Mouse (Mus musculus) stomach, embryonic 15.5 days (tissue): Measurements from ENCODE around the gene Atrip. TPM values are rescaled to one million over a fixed set of nuclear protein-coding genes. Genes with fewer than 3 reads are reported as not detected.
A peak's percentile ranks its signal among the peaks of the same experiment; 100 is the strongest.

ENCODE experiments used
- ATAC-seq: fragments of 200-750 bp; cut with Nextera tagmentation; 2 replicates; pipeline ENCODE4 v1.8.0; 2017; ENCODE audit warnings: low read depth, moderate number of reproducible peaks, moderate TSS enrichment; ENCODE audit not compliant: insufficient read depth, low FRiP score
- H3K27ac ChIP-seq: fragments of 300-500 bp; sonication (generic); 2 replicates; pipeline ENCODE4 v1.5.1; 2015; ENCODE audit warnings: mild to moderate bottlenecking, inconsistent platforms
- H3K27me3 ChIP-seq: fragments of 300-500 bp; sonication (generic); replicated peaks from 2 replicates; pipeline ENCODE4 v1.6.1; 2015; ENCODE audit warnings: inconsistent platforms
- H3K36me3 ChIP-seq: fragments of 300-500 bp; sonication (generic); 2 replicates; pipeline ENCODE4 v1.6.1; 2015; ENCODE audit warnings: inconsistent platforms
- H3K4me1 ChIP-seq: fragments of 300-500 bp; sonication (generic); 2 replicates; pipeline ENCODE4 v1.6.1; 2015; ENCODE audit warnings: inconsistent platforms
- H3K4me2 ChIP-seq: fragments of 300-500 bp; sonication (generic); 2 replicates; pipeline ENCODE4 v1.6.1; 2015; ENCODE audit warnings: mild to moderate bottlenecking, inconsistent platforms
- H3K4me3 ChIP-seq: fragments of 300-500 bp; sonication (generic); replicated peaks from 2 replicates; pipeline ENCODE4 v1.5.1; 2015; ENCODE audit warnings: inconsistent platforms
- H3K9ac ChIP-seq: fragments of 300-500 bp; sonication (generic); 2 replicates; pipeline ENCODE4 v1.6.1; 2015; ENCODE audit warnings: inconsistent platforms
- H3K9me3 ChIP-seq: fragments of 300-500 bp; sonication (generic); 2 replicates; pipeline ENCODE4 v1.6.1; 2016; ENCODE audit warnings: inconsistent platforms
- WGBS: fragments of 180-500 bp; shearing (Covaris S2); methylation state at CpG from one replicate; pipeline ENCODE4 v1.1.7; 2015; 5-methylcytosine and 5-hydroxymethylcytosine counted together
- polyA plus RNA-seq: library from polyadenylated mRNA; unstranded; fragments of >200 nt; fragmentation: Nextera tagmentation; extraction: Ambion mirVana; gene quantifications from 2 replicates; pipeline ENCODE4 v1.2.1, GENCODE M21; 2015

Gene Atrip
- polyA plus RNA-seq, 1 experiment from 2014 or later: 24.7 TPM

GRCm38 (mm10) chr9:109028421-109028820 lies 45.5 kb downstream of the Atrip start:
- WGBS: 88% methylated on average over 3 of the region's 3 CpGs
- H3K4me1 ChIP-seq: no peaks in the 10 kb centered on the region
- H3K4me3 ChIP-seq: no peak overlapping the region
- H3K27ac ChIP-seq: no peak overlapping the region
- H3K27me3 ChIP-seq: no peaks in the 10 kb centered on the region
- no peaks in the 10 kb centered on the region for H3K9me3 ChIP-seq
- no peak overlapping the region for H3K9ac ChIP-seq
- no peak overlapping the region for H3K4me2 ChIP-seq
- ATAC-seq: no peak
- H3K36me3 ChIP-seq: no peaks in the 10 kb centered on the region

- no peak overlapping the region for H3K27ac ChIP-seq
- no peak for ATAC-seq
These were observed 46.4 kb downstream of the Atrip start for GRCm38 (mm10) chr9:109027521-109027920.

GRCm38 (mm10) chr9:109022866-109023685 lies 50.8 kb downstream of the Atrip start:
- WGBS: 86% methylated on average over 17 of the region's 17 CpGs
- H3K9ac ChIP-seq: no peak overlapping the region
- no peaks in the 10 kb centered on the region for H3K27me3 ChIP-seq
- ATAC-seq: no peak
- H3K4me1 ChIP-seq: no peaks in the 10 kb centered on the region
- no peaks in the 10 kb centered on the region for H3K36me3 ChIP-seq
- H3K9me3 ChIP-seq: no peaks in the 10 kb centered on the region
- no peak overlapping the region for H3K4me2 ChIP-seq
- no peak overlapping the region for H3K4me3 ChIP-seq
- H3K27ac ChIP-seq: no peak overlapping the region

More at GRCm38 (mm10) chr9:109027521-109027920, 46.4 kb downstream of the Atrip start:
- Histone ChIP-seq H3K4me3 (no peak overlapping the region), H3K9me3 (no peaks in the 10 kb centered on the region), H3K9ac (no peak overlapping the region), H3K4me1 (no peaks in the 10 kb centered on the region), H3K36me3 (no peaks in the 10 kb centered on the region), H3K4me2 (no peak overlapping the region), H3K27me3 (no peaks in the 10 kb centered on the region)
- 68% methylated on average over 8 of the region's 8 CpGs for WGBS

- Histone ChIP-seq H3K4me2 (no peak overlapping the region), H3K9ac (no peak overlapping the region), H3K36me3 (no peaks in the 10 kb centered on the region), H3K9me3 (no peaks in the 10 kb centered on the region), H3K4me3 (no peak overlapping the region), H3K27ac (no peak overlapping the region), H3K27me3 (no peaks in the 10 kb centered on the region), H3K4me1 (no peaks in the 10 kb centered on the region)
- no peak for ATAC-seq
- WGBS: 73% methylated on average over 4 of the region's 4 CpGs
These were observed 52.5 kb downstream of the Atrip start for GRCm38 (mm10) chr9:109021428-109021827.

GRCm38 (mm10) chr9:109016973-109017604 lies 56.8 kb downstream of the Atrip start:
- H3K36me3 ChIP-seq: no peaks in the 10 kb centered on the region
- no peak overlapping the region for H3K4me3 ChIP-seq
- no peak overlapping the region for H3K4me2 ChIP-seq
- peak; percentile 66; the same call in 1 of the 2 replicates for ATAC-seq
- no peak overlapping the region for H3K9ac ChIP-seq
- no peaks in the 10 kb centered on the region for H3K9me3 ChIP-seq
- H3K4me1 ChIP-seq: 0 out of 2 replicates have a peak, but pooled peaks cover 7% of the 10 kb centered on the region
- WGBS: 51% methylated on average over 11 of the region's 11 CpGs
- no peaks in the 10 kb centered on the region for H3K27me3 ChIP-seq
- H3K27ac ChIP-seq: no peak overlapping the region

GRCm38 (mm10) chr9:109015397-109015796 lies 58.5 kb downstream of the Atrip start:
- no peaks in the 10 kb centered on the region for H3K9me3 ChIP-seq
- H3K4me1 ChIP-seq: 0 out of 2 replicates have a peak, but pooled peaks cover 7% of the 10 kb centered on the region
- no peak overlapping the region for H3K4me3 ChIP-seq
- 36% methylated on average over 8 of the region's 8 CpGs for WGBS
- H3K36me3 ChIP-seq: no peaks in the 10 kb centered on the region
- H3K4me2 ChIP-seq: no peak overlapping the region
- ATAC-seq: peak; percentile 71; the same call in 1 of the 2 replicates
- no peak overlapping the region for H3K27ac ChIP-seq
- H3K9ac ChIP-seq: no peak overlapping the region
- no peaks in the 10 kb centered on the region for H3K27me3 ChIP-seq

GRCm38 (mm10) chr9:109010316-109010690 lies 63.6 kb downstream of the Atrip start:
- no peak overlapping the region for H3K9ac ChIP-seq
- H3K36me3 ChIP-seq: no peaks in the 10 kb centered on the region
- no peak overlapping the region for H3K4me2 ChIP-seq
- ATAC-seq: no peak
- 0 out of 2 replicates have a peak, but pooled peaks cover 10% of the 10 kb centered on the region for H3K4me1 ChIP-seq
- H3K27ac ChIP-seq: no peak overlapping the region
- H3K4me3 ChIP-seq: no peak overlapping the region
- H3K27me3 ChIP-seq: no peaks in the 10 kb centered on the region
- 76% methylated on average over 14 of the region's 14 CpGs for WGBS
- no peaks in the 10 kb centered on the region for H3K9me3 ChIP-seq

GRCm38 (mm10) chr9:109009636-109010315 lies 64.1 kb downstream of the Atrip start:
- no peak; the same call in 1 of the 2 replicates for ATAC-seq
- Histone ChIP-seq H3K9me3 (no peaks in the 10 kb centered on the region), H3K27me3 (no peaks in the 10 kb centered on the region), H3K4me3 (no peak overlapping the region), H3K27ac (no peak overlapping the region), H3K4me2 (no peak overlapping the region), H3K4me1 (0 out of 2 replicates have a peak, but pooled peaks cover 7% of the 10 kb centered on the region), H3K36me3 (no peaks in the 10 kb centered on the region), H3K9ac (no peak overlapping the region)
- 39% methylated on average over 17 of the region's 17 CpGs for WGBS

- WGBS: 58% methylated on average over 10 of the region's 10 CpGs
- no peaks in the 10 kb centered on the region for H3K9me3 ChIP-seq
- no peak overlapping the region for H3K27ac ChIP-seq
- no peaks in the 10 kb centered on the region for H3K36me3 ChIP-seq
- no peak overlapping the region for H3K9ac ChIP-seq
- 0 out of 2 replicates have a peak, but pooled peaks cover 7% of the 10 kb centered on the region for H3K4me1 ChIP-seq
- no peaks in the 10 kb centered on the region for H3K27me3 ChIP-seq
- ATAC-seq: no peak
- H3K4me2 ChIP-seq: no peak overlapping the region
- no peak overlapping the region for H3K4me3 ChIP-seq
These were observed 64.8 kb downstream of the Atrip start for GRCm38 (mm10) chr9:109008994-109009635.

- H3K9me3 ChIP-seq: no peaks in the 10 kb centered on the region
- WGBS: 80% methylated on average over 9 of the region's 9 CpGs
- H3K27me3 ChIP-seq: no peaks in the 10 kb centered on the region
- 0 out of 2 replicates have a peak, but pooled peaks cover 7% of the 10 kb centered on the region for H3K4me1 ChIP-seq
- no peak overlapping the region for H3K4me3 ChIP-seq
- no peak overlapping the region for H3K4me2 ChIP-seq
- H3K36me3 ChIP-seq: no peaks in the 10 kb centered on the region
- no peak overlapping the region for H3K9ac ChIP-seq
- no peak overlapping the region for H3K27ac ChIP-seq
- ATAC-seq: no peak
These were observed 65.8 kb downstream of the Atrip start for GRCm38 (mm10) chr9:109008081-109008480.
